Mouse (Mus musculus) hindbrain, postnatal 0 days (tissue): ENCODE measurements around the gene Gm4131. TPM values are rescaled to one million over a fixed set of nuclear protein-coding genes. Genes with fewer than 3 reads are reported as not detected.

Source experiments
- ATAC-seq: fragments of 200-750 bp; cut with Nextera tagmentation; 2 replicates; pipeline ENCODE4 v1.8.0; 2017; ENCODE audit warnings: mild to moderate bottlenecking, moderate TSS enrichment, moderate library complexity
- DNase-seq: peaks from one replicate; pipeline ENCODE4 v3.0.0-alpha.2; 2015; ENCODE audit warnings: low spot score
- H3K27ac ChIP-seq: fragments of 300-500 bp; sonication (generic); 2 replicates; pipeline ENCODE4 v1.5.1; 2014; ENCODE audit warnings: mild to moderate bottlenecking
- H3K27me3 ChIP-seq: fragments of 300-500 bp; sonication (generic); 2 replicates; pipeline ENCODE4 v1.6.1; 2014; ENCODE audit warnings: low read length, mixed read lengths; ENCODE audit not compliant: insufficient read depth
- H3K36me3 ChIP-seq: fragments of 300-500 bp; sonication (generic); 2 replicates; pipeline ENCODE4 v1.6.1; 2014; ENCODE audit warnings: low read length, mixed read lengths; ENCODE audit not compliant: insufficient read depth
- H3K4me1 ChIP-seq: fragments of 300-500 bp; sonication (generic); 2 replicates; pipeline ENCODE4 v1.6.1; 2014; ENCODE audit warnings: antibody characterized with exemption, low read length, mixed read lengths; ENCODE audit not compliant: insufficient read depth
- H3K4me2 ChIP-seq: fragments of 300-500 bp; sonication (generic); 2 replicates; pipeline ENCODE4 v1.6.1; 2014; ENCODE audit warnings: low read depth, mild to moderate bottlenecking, low read length, moderate library complexity, mixed read lengths
- H3K4me3 ChIP-seq: fragments of 300-500 bp; sonication (generic); 2 replicates; pipeline ENCODE4 v1.5.1; 2014; ENCODE audit warnings: low read length
- H3K9ac ChIP-seq: fragments of 300-500 bp; sonication (generic); replicated peaks from 2 replicates; pipeline ENCODE4 v1.6.1; 2014; ENCODE audit warnings: mild to moderate bottlenecking, low read length, moderate library complexity, mixed read lengths
- H3K9me3 ChIP-seq: fragments of 300-500 bp; sonication (generic); 2 replicates; pipeline ENCODE4 v1.6.1; 2016; ENCODE audit warnings: low read length, mixed read lengths
- CTCF ChIP-seq: IDR thresholded peaks from 2 replicates; pipeline ENCODE4 v1.5.1; 2016; ENCODE audit warnings: antibody characterized with exemption, control low read depth, low read depth
- WGBS: fragments of 180-500 bp; shearing (Covaris S2); extraction: QIAGEN DNeasy Blood & Tissue Kit; methylation state at CpG from one replicate; pipeline ENCODE4 v1.1.7; 2014; 5-methylcytosine and 5-hydroxymethylcytosine counted together
- polyA plus RNA-seq: library from polyadenylated mRNA; unstranded; fragments of >200 nt; fragmentation: Nextera tagmentation; extraction: Ambion mirVana; gene quantifications from 2 replicates; pipeline ENCODE4 v1.2.1, GENCODE M21; 2015
- total RNA-seq: library from RNA; depleted of rRNA; stranded (reverse); fragments of >200 nt; gene quantifications from 2 replicates; pipeline ENCODE4 v1.2.3, GENCODE M21; 2014

Gm4131 gene
- total and polyA plus RNA-seq, 2 experiments from 2014 or later, result 0.25 TPM; not detected in 1

GRCm38 (mm10) chr14:62456239-62456747, 110.4 kb downstream of the Gm4131 start, which contains the start of gene Gucy1b2:
Gucy1b2 (minus strand) TSS chr14:62456289.
- H3K4me3 ChIP-seq, result no peak within 1 kb of the TSS
- peak within 1 kb of the TSS; percentile 45 for H3K4me2 ChIP-seq
- H3K36me3 ChIP-seq, result no peaks in the 10 kb centered on the region
- 63% methylated on average over 9 of the region's 9 CpGs for WGBS
- no peak for DNase-seq
- no peak within 1 kb of the TSS for H3K9ac ChIP-seq
- H3K27me3 ChIP-seq, result no peaks in the 10 kb centered on the region
- H3K9me3 ChIP-seq, result no peaks in the 10 kb centered on the region
- peak within 1 kb of the TSS; percentile 58; the same call in 1 of the 2 replicates for H3K27ac ChIP-seq
- peaks cover 10% of the 10 kb centered on the region; the same call in 1 of the 2 replicates for H3K4me1 ChIP-seq
- no peak for TF ChIP-seq CTCF
- ATAC-seq, result no peak

GRCm38 (mm10) chr14:62455570-62455879, 111.2 kb downstream of the Gm4131 start:
- WGBS, result 46% methylated on average over 5 of the region's 5 CpGs
- Histone ChIP-seq H3K4me3 (no peak overlapping the region), H3K27me3 (no peaks in the 10 kb centered on the region), H3K9ac (no peak overlapping the region), H3K4me1 (peaks cover 10% of the 10 kb centered on the region; the same call in 1 of the 2 replicates), H3K27ac (no peak overlapping the region), H3K36me3 (no peaks in the 10 kb centered on the region), H3K9me3 (no peaks in the 10 kb centered on the region), H3K4me2 (no peak overlapping the region)
- no peak for ATAC-seq
- TF ChIP-seq CTCF, result no peak
- no peak for DNase-seq

GRCm38 (mm10) chr14:62454760-62455569, 111.8 kb downstream of the Gm4131 start:
- DNase-seq, result peak; percentile 63
- Histone ChIP-seq H3K36me3 (no peaks in the 10 kb centered on the region), H3K4me3 (no peak overlapping the region), H3K27ac (peak overlapping the region; percentile 58; the same call in 1 of the 2 replicates), H3K9ac (no peak overlapping the region), H3K27me3 (no peaks in the 10 kb centered on the region), H3K9me3 (no peaks in the 10 kb centered on the region), H3K4me2 (no peak overlapping the region), H3K4me1 (peaks cover 10% of the 10 kb centered on the region; the same call in 1 of the 2 replicates)
- TF ChIP-seq CTCF, result peak; percentile 20; the same call in 1 of the 2 replicates
- ATAC-seq, result peak; percentile 57
- 36% methylated on average over 9 of the region's 9 CpGs for WGBS

- DNase-seq (no peak), ATAC-seq (no peak)
- Histone ChIP-seq H3K36me3 (no peaks in the 10 kb centered on the region), H3K9ac (no peak overlapping the region), H3K9me3 (no peaks in the 10 kb centered on the region), H3K27me3 (no peaks in the 10 kb centered on the region), H3K4me3 (no peak overlapping the region), H3K27ac (0 out of 2 replicates have a peak overlapping the region, but pooled peaks have one; percentile 58), H3K4me1 (peaks cover 10% of the 10 kb centered on the region; the same call in 1 of the 2 replicates), H3K4me2 (no peak overlapping the region)
- 35% methylated on average over 3 of the region's 3 CpGs for WGBS
- no peak for TF ChIP-seq CTCF
Measured at GRCm38 (mm10) chr14:62454136-62454535, 112.6 kb downstream of the Gm4131 start.

- H3K27ac ChIP-seq, result no peak overlapping the region
- no peaks in the 10 kb centered on the region for H3K9me3 ChIP-seq
- 68% methylated on average over 11 of the region's 11 CpGs for WGBS
- DNase-seq, result no peak
- H3K36me3 ChIP-seq, result no peaks in the 10 kb centered on the region
- TF ChIP-seq CTCF, result no peak
- H3K4me3 ChIP-seq, result no peak overlapping the region
- H3K27me3 ChIP-seq, result no peaks in the 10 kb centered on the region
- H3K4me1 ChIP-seq, result peaks cover 10% of the 10 kb centered on the region; the same call in 1 of the 2 replicates
- H3K4me2 ChIP-seq, result no peak overlapping the region
- no peak for ATAC-seq
- H3K9ac ChIP-seq, result no peak overlapping the region
Measured at GRCm38 (mm10) chr14:62453276-62453675, 113.4 kb downstream of the Gm4131 start.

- no peak for TF ChIP-seq CTCF
- Histone ChIP-seq H3K4me2 (no peak overlapping the region), H3K27ac (no peak overlapping the region), H3K4me1 (peaks cover 10% of the 10 kb centered on the region; the same call in 1 of the 2 replicates), H3K9ac (no peak overlapping the region), H3K27me3 (no peaks in the 10 kb centered on the region), H3K9me3 (no peaks in the 10 kb centered on the region), H3K36me3 (no peaks in the 10 kb centered on the region), H3K4me3 (no peak overlapping the region)
- ATAC-seq (no peak), DNase-seq (no peak)
- WGBS, result 87% methylated on average over 1 of the region's 1 CpGs
Measured at GRCm38 (mm10) chr14:62450706-62451105, 116.0 kb downstream of the Gm4131 start.

- Histone ChIP-seq H3K4me1 (no peaks in the 10 kb centered on the region), H3K9me3 (no peaks in the 10 kb centered on the region), H3K36me3 (no peaks in the 10 kb centered on the region), H3K27ac (no peak overlapping the region), H3K4me2 (no peak overlapping the region), H3K9ac (no peak overlapping the region), H3K27me3 (no peaks in the 10 kb centered on the region), H3K4me3 (no peak overlapping the region)
- ATAC-seq, result 0 out of 2 replicates have a peak, but pooled peaks have one; percentile 51
- WGBS, result 49% methylated on average over 3 of the region's 3 CpGs
- DNase-seq, result peak; percentile 71
- TF ChIP-seq CTCF, result no peak
Measured at GRCm38 (mm10) chr14:62447214-62447548, 119.5 kb downstream of the Gm4131 start.
